Mouse (Mus musculus) bone marrow macrophage, adult 2 months (primary cell): ENCODE data around the gene Pkd1l3. TPM values are rescaled to one million over a fixed set of nuclear protein-coding genes. Genes with fewer than 3 reads are reported as not detected.

Experiments used
- H3K27ac ChIP-seq: 2 replicates; pipeline ENCODE4 v1.5.1; 2012; ENCODE audit warnings: low read depth, low read length; ENCODE audit not compliant: insufficient read depth
- H3K4me1 ChIP-seq: 2 replicates; pipeline ENCODE4 v1.6.1; 2012; ENCODE audit warnings: low read length; ENCODE audit not compliant: control insufficient read depth, insufficient read depth
- H3K4me3 ChIP-seq: 2 replicates; pipeline ENCODE4 v1.5.1; 2012; ENCODE audit warnings: mild to moderate bottlenecking, low read length, moderate library complexity; ENCODE audit not compliant: insufficient read depth
- CTCF ChIP-seq: IDR thresholded peaks from 2 replicates; pipeline ENCODE4 v1.5.1; 2012; ENCODE audit warnings: low read depth, mild to moderate bottlenecking, low read length, moderate library complexity
- POLR2A ChIP-seq: IDR thresholded peaks from 2 replicates; pipeline ENCODE4 v1.6.1; 2012; ENCODE audit warnings: mild to moderate bottlenecking, low read depth, low read length, borderline replicate concordance
- polyA plus RNA-seq: library from polyadenylated mRNA; stranded (reverse); fragments of >200 nt; gene quantifications from 2 replicates; pipeline ENCODE4 v1.2.4, GENCODE M21; 2012; ENCODE audit not compliant: missing spikeins, insufficient read depth, insufficient read length

Pkd1l3 gene
- polyA plus RNA-seq, 1 experiment, result not detected

DNA sequence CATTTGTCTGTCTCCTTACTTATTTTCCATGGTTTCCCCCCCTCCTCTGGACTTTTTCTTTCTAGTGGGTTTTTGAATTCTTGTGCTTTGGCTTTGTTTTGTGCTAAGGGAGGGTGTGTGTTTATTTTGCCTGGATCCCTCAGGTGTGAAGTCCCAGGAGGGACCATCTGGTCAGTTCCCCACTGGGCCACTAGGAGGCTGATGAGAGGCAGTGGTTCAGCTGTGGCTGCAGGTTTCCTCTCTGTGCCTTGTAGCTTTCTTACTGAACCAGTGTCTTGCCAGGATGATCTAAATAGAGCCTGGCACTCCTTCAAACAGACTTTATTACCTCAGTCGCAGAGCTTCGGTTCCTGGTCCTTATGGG lies 92.5 kb downstream of the Pkd1l3 start:
- no peak for TF ChIP-seq POLR2A
- peak; percentile 86 for TF ChIP-seq CTCF
- H3K4me3 ChIP-seq, result no peak overlapping the region
- peaks cover 6% of the 10 kb centered on the region for H3K4me1 ChIP-seq
- no peak overlapping the region for H3K27ac ChIP-seq

DNA sequence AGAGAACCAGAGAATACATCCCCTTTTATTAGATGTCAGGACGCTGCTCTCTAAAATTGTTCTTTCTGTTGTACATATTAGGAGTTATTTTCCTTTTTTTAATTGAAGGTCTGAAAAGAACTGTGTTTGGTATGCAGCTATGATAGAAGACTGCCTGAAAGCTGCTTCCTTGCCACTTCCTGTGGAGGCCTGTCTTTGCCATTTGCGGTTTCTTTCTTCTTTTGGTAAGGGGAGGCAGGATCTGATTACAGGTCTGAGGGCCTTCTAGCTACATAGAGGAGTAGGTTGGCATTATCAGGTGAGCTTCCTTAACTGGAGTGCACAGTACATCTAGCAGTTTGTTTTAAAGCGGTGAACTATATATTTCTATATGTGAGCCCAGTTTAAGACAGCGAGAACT lies 93.6 kb downstream of the Pkd1l3 start:
- Histone ChIP-seq H3K27ac (no peak overlapping the region), H3K4me1 (peaks cover 6% of the 10 kb centered on the region), H3K4me3 (no peak overlapping the region)
- TF ChIP-seq CTCF, result no peak
- TF ChIP-seq POLR2A, result no peak

DNA sequence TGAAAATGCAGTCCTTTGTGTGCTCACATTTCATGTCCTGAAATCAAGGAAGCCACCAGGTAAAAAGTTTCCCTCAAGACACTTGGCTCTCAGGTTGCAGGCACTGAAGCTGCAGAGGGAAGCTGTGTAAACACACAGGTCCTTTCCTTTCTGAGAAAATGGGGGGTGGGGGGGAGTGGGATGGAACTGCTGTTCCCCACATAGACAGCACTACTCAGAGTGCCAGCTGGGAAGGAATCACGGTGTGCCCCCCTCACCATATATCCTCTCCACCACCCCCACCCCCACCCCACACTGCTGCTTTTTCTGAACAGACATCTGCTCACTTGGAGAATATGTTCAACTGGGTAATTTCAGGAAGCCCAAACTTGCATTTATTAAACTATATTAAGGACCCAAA lies 98.2 kb downstream of the Pkd1l3 start:
- H3K27ac ChIP-seq, result no peak overlapping the region
- no peaks in the 10 kb centered on the region for H3K4me1 ChIP-seq
- TF ChIP-seq CTCF, result no peak
- no peak for TF ChIP-seq POLR2A
- H3K4me3 ChIP-seq, result no peak overlapping the region

DNA sequence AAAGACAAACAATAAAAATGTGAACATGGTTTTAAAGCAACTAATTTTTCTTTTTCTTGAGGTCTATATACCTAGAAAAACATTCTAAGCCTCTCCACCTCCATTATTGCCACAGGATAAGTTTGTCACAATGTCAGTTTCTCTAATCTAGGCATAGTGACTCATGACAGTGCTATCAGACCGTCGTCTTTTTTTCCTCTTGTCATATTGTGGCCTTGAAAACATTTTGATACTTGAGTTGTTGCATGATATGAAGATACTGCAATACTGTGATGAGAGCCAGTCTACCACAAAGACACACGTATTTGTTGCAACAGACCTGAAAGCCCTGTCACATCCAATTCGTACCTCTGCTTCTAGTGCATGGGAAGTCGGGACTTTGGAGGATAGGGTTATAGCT lies 100.6 kb downstream of the Pkd1l3 start:
- no peak overlapping the region for H3K4me3 ChIP-seq
- TF ChIP-seq CTCF (no peak), POLR2A (no peak)
- H3K4me1 ChIP-seq, result no peaks in the 10 kb centered on the region
- no peak overlapping the region for H3K27ac ChIP-seq

Other genes starting within 250 kb of the Pkd1l3 start
- gene Pmfbp1, start 120.5 kb upstream of the Pkd1l3 start, polyA plus RNA-seq, result not detected in 2 replicates
- gene Dhx38, start 48.7 kb upstream of the Pkd1l3 start, polyA plus RNA-seq, result 29.8 and 32.9 TPM in 2 replicates
- gene Txnl4b, start 48.6 kb upstream of the Pkd1l3 start, polyA plus RNA-seq, result 12.7 and 16.7 TPM in 2 replicates
- 0.74 TPM in 1 of 2 replicates, not detected in the other for gene Hp, start 35.3 kb upstream of the Pkd1l3 start, polyA plus RNA-seq
- gene Dhodh, start 5.8 kb upstream of the Pkd1l3 start, polyA plus RNA-seq, result 7.4 and 9.4 TPM in 2 replicates
- 74.0 and 80.9 TPM in 2 replicates for gene Ist1, start 78.7 kb downstream of the Pkd1l3 start, polyA plus RNA-seq
- gene Zfp821, start 91.0 kb downstream of the Pkd1l3 start, polyA plus RNA-seq, result 7.7 and 11.6 TPM in 2 replicates
- gene Atxn1l, start 123.2 kb downstream of the Pkd1l3 start, polyA plus RNA-seq, result 21.0 and 21.2 TPM in 2 replicates
- 80.9 and 91.2 TPM in 2 replicates for gene Ap1g1, start 164.0 kb downstream of the Pkd1l3 start, polyA plus RNA-seq